9 mouse cellular contexts compared by ENCODE assay signal in the genomic region with DNA sequence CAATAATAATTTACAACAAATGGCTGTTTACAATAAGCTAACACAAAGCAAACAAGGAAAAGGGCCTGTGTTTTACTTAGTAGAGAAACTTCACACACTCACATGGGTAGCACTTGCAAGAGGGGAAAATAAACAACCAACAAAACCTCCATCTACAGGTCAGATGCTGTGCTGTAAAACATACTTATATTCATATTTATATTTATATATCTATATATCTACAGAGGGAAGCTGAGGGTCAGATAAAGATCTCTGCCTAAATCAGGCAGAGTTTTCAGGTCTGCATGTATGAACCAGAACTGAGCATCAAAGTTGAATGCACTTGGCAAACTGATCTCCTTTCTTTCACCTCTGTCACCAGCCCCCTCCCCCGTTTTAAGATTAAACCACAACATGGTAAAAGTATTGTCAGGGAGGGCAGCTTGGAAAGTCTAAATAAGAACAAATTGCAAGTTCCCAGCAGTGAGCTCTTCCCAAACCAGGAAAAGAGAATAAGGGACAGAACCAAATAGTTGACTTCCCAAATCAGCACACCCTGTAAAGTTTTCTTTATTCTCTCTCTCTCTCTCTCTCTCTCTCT. TPM values are rescaled to one million over a fixed set of nuclear protein-coding genes. Genes with fewer than 3 reads are reported as not detected.
DNase-seq lines count a peak whose midpoint lies in the region; ATAC-seq and TF ChIP-seq lines count a peak whose summit lies in the region.
"Had no signal": no experiment of that assay in that cellular context is flagged by ENCODE, and none has a peak within 500 bp of the region (broad histone marks: within the 10 kb centered on the region; RNA-seq: fewer than 3 reads in every experiment).

No protein-coding gene starts in this region.

- ATAC-seq in liver, embryonic 13.5 days (ENCODE audit: low read depth) = no peak
- no peak for ATAC-seq in megakaryocyte-erythroid progenitor cell, adult 5-6 weeks (replicated peaks; ENCODE audit: low FRiP score, low TSS enrichment, poor library complexity, severe bottlenecking)

- H3K36me3 ChIP-seq in spleen, adult 2 months (ENCODE audit: control insufficient read depth, insufficient read depth, low read length) = no peaks in the 10 kb centered on the region
- H3K36me3 ChIP-seq in liver, embryonic 13.5 days = no peaks in the 10 kb centered on the region

- no peak overlapping the region for H3K27ac ChIP-seq in spleen, adult 2 months (ENCODE audit: insufficient read depth, low read length)
- peak overlapping the region; percentile 39; the same call in 1 of the 2 replicates for H3K27ac ChIP-seq in liver, embryonic 13.5 days

- peak overlapping the region; percentile 49 for H3K4me2 ChIP-seq in liver, embryonic 13.5 days

- no peak for TF ChIP-seq CTCF in spleen, adult 2 months (IDR thresholded peaks at IDR 0.05; ENCODE audit: extremely low read depth, insufficient read depth, insufficient read length, insufficient replicate concordance)

- no peaks in the 10 kb centered on the region for H3K9me3 ChIP-seq in liver, embryonic 13.5 days (replicated peaks)

- WGBS in spleen, adult 2 months = 18% methylated on average over 1 of the region's 1 CpGs
- WGBS in liver, embryonic 13.5 days (ENCODE audit: insufficient replicate concordance) = 16% methylated on average over 1 of the region's 1 CpGs

- TF ChIP-seq POLR2A in spleen, adult 2 months (IDR thresholded peaks at IDR 0.05; ENCODE audit: low read depth, low read length) = no peak

- peak; percentile 10 for DNase-seq in adrenal gland, postnatal 10 days
- DNase-seq in adrenal gland, postnatal 14 days = no peak
- DNase-seq in spleen, adult 2 months (ENCODE audit: low read depth in 1 of 2, low spot score in 2 of 2) = no peak
- DNase-seq in spleen, adult 18-20 months = no peak
- no peak for DNase-seq in liver, embryonic 13.5 days
- DNase-seq in frontal cortex, postnatal 36 days (ENCODE audit: low spot score in 2 of 2) = no peak
- DNase-seq in adrenal gland, postnatal 36 days = no peak

- H3K4me3 ChIP-seq in spleen, adult 2 months (ENCODE audit: extremely low read depth, insufficient read depth, insufficient read length) = peak overlapping the region; percentile 18; the same call in 1 of the 2 replicates
- H3K4me3 ChIP-seq in liver, embryonic 13.5 days (replicated peaks) = 0 out of 2 replicates have a peak overlapping the region, but pooled peaks have one; percentile 49

- H3K9ac ChIP-seq in liver, embryonic 13.5 days = no peak overlapping the region; the same call in 1 of the 2 replicates

- no peaks in the 10 kb centered on the region for H3K4me1 ChIP-seq in spleen, adult 2 months (ENCODE audit: control insufficient read depth, insufficient read depth, insufficient read length)
- peaks cover 10% of the 10 kb centered on the region for H3K4me1 ChIP-seq in liver, embryonic 13.5 days (replicated peaks)

- peaks cover 8% of the 10 kb centered on the region for H3K27me3 ChIP-seq in spleen, adult 2 months (ENCODE audit: control insufficient read depth, insufficient read depth, low read length)
- H3K27me3 ChIP-seq in liver, embryonic 13.5 days = peaks cover 78% of the 10 kb centered on the region

RNA-seq across cellular contexts. Expression of gene Nr2f2, which starts 14.5 kb away (rescaled TPM):
- total RNA-seq in adrenal gland, postnatal 10 days (2021) = 10 to 100 TPM; 78.3 to 79.6 TPM
- total RNA-seq in adrenal gland, postnatal 14 days (2021) = 91.5 and 106 TPM in 2 replicates
- 84.6 and 134 TPM in 2 replicates for polyA plus RNA-seq in spleen, adult 2 months (2012; rRNA removed)
- polyA plus RNA-seq in liver, embryonic 13.5 days (2015; fragmentation: Nextera tagmentation; extraction: Ambion mirVana) = 10.2 and 11.9 TPM in 2 replicates
- total RNA-seq in megakaryocyte-erythroid progenitor cell, adult 5-6 weeks (2014; fragmentation: Nextera tagmentation) = not detected in 2 replicates
- total RNA-seq in megakaryocyte-erythroid progenitor cell, adult 5-6 weeks (2017) = not detected in 2 replicates
- total RNA-seq in adrenal gland, postnatal 36 days (2021) = 100 to 1,000 TPM in 1 of 2 experiments, 10 to 100 TPM in 1; 99.5 to 128 TPM
- total RNA-seq: hematopoietic stem cell, adult 5-6 weeks had no signal

Comparison
In these comparisons a context has a peak if more than half of its experiments do, and no peak if none do; other contexts are left out.
1. RNA of gene Nr2f2, which starts 14.5 kb away (total RNA-seq): 99.5 to 128 TPM in adrenal gland, postnatal 36 days, 91.5 to 106 TPM in adrenal gland, postnatal 14 days and 78.3 to 79.6 TPM in adrenal gland, postnatal 10 days; not detected in megakaryocyte-erythroid progenitor cell, adult 5-6 weeks; every median in the first group is over 10 times any median in the second.